Mouse (Mus musculus) 3134 (cell line): Measurements from ENCODE around the gene Fam19a4.
A peak's percentile ranks its signal among the peaks of the same experiment; 100 is the strongest.

ENCODE experiments used
- DNase-seq: peaks from one replicate; pipeline ENCODE4 v3.0.0-alpha.2; 2011; ENCODE audit warnings: low spot score; ENCODE audit not compliant: insufficient read length; ENCODE audit errors: extremely low read depth

The Fam19a4 gene

DNA sequence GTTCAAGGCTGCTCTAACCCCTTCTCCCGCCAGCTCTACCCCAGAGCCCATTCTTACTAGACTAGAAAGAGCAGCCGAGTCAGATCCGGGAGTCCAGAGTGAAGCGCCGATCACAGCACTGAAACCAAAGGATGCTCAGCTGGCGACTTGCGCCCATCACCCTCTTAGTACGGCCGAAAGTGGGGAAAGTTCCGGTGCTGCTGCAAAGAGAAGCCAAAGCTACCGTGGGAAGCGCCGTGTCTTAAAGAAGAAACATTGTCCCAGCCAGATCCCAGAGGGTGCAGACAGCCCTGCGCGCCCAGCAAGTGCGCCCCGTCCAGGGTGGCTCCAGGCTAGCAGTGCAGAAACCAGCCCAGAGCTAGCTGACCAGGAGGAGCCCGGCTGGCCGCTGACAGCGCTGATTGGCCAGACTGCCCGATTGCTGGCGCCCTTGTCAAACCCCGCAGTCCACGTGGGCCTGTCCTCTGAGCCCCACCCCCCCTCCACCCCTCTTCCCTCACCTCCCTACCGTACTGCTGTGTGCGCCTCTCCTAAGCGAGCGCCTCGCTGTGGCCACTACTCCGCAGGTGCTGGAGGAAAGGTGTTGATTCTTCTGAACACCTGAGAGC is at the start of gene Fam19a4:
TSS of gene Fam19a4 (minus strand) at position 340 of the 608 bp plus-strand sequence.
- DNase-seq: peak; percentile 3

DNA sequence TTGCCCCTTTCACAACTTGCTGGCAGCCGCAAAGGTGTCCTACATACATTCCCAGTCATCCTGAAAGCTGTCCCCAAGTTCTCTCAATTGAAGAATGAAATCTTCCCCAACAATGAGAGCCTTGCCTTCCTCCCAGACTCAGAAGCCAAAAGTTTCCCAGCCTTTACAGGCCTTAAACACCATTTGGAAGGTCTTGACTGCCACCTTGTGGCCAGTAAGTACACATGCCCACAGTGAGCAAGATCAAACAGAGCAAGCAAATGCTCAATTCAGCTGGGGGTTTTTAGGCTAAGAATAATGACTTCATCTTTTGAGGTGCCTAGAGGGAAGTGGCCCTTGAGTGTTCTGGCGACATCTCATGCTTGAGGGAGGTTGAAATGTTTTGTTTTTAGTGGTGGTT is 46.6 kb upstream of the Fam19a4 start:
- no peak for DNase-seq

DNA sequence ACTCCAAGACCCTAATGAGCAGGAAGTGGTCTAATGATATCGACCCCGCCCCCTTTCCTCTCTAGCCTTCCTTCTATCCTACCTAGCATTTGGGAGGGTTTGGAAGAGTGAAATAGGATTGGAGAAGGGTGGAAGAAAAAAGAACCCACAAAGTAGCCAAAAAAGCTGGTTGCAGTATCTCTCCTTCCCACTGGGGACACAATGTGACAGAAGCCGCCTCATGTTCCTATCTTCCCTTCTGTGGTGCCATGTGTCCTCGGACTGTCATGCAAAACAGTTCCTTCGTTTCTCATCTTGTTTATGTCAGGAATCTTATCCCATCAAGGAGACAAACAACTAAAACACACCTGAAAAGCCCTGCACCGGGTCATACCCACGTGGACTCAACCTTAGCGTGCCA is 45.9 kb upstream of the Fam19a4 start:
- DNase-seq: no peak

DNA sequence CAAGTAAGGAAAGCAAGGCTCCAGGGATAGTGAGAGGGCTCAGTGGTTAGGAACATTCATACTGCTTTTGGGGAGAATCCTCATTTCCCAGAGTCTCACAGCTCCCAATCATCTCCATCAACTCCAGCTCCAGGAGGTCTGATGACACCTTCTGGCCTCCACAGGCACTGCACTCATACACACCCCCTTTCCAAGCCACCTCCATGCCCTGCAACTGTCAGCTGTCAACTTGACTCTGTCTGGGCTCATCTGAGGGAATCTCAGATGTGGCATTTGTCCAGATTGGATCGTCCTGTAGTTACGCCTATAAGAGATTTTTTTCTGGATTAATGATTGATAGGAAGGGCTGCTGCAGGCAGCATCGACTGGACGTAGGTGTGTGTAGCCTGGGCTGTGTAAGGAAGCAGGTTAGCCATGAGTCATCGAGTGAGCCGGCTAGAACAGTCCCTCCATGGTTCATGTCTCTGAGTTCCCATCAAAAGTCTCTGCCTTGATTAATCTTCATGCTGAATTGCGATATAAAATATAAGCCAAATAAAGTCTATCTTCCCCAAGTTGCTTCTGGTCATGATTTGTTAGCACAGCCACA is 44.1 kb upstream of the Fam19a4 start:
- DNase-seq: no peak

DNA sequence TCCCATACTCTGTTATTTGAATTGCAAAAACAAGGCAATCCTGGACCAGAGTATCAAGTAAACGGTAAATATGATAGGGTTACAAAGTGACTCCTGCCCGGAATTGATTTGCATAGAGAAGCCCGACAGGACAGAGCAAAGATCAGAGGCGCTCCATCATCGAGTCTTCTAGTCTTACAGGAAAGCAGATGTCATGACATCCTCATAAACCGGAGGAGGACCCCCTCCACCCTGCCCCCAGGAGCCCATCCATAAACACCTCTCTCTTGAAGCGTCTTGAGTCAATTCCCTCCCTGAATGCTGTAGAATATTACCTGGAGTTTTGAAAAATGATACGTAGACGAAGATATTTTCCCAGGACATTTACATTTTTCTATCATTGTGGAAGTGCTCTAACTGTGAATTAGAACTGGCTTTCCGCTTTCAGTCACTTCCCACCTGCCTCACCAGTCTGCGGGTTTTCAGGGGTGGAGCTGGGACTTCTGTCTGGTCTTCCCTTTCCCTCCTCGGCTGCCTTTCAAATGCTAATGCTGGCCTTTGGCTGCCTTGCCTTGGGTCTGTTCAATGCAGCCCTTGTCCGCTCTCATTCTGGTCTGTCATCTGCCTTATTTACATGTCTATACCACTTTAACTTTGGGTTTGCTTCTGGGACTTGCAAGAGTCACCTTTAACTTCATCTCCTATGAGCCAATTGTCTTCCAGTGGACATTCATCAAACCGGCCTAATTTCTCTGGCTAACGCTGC is 41.9 kb upstream of the Fam19a4 start:
- DNase-seq: no peak

DNA sequence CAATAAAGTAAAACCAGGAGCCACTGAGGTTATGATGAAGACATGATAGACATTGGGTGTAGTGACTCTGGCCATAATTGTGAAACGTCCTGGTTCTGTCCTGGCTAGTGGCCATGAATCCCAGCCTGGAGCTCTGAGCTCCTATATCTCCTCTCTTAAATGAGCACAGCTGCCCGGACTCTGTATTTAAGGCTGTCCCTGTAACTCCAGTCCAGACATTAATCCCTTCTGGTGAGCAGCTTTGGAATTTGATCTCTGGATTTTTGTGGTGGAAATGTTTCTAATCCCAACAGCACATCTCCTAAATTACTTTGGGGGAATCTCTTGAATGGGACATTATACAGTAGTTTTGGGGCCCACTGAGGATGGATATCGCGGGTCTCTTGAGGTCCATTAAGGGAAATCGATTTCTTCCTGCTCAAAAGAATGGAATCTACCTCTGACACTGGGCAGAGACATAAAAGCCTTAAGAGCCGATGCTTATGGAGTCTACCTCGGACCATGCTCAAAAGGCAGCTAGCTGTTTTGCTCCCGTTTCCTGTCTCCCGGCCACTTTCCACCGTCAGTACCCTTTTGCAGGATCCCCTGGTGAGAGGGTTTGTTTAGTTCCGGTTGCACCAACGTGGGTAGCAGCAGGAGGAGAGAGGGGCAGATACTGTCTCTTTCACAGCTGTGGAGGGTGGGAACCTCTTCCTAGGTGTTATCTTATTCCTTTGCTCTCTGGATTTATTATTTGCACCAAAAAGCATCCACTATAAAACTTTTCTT is 41.2 kb upstream of the Fam19a4 start:
- DNase-seq: no peak

DNA sequence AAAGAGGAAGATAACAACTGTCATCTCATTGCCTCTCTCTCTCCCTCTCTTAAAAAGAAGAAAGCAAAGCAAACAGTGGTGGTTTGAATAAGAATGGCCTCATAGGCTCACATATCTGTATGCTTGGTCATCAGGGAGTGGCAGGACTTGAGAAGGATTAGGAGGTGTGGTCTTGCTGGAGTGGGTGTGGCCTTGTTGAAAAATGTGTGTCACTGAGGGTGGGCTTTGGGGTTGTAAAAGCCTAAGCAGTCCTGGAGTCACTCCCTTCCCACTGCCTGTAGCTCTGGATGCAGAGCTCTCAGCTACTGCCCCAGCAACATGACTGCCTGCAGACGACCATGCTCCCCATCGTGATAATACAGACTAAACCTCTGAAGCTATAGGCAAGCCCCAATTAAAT is 22.1 kb upstream of the Fam19a4 start:
- no peak for DNase-seq

DNA sequence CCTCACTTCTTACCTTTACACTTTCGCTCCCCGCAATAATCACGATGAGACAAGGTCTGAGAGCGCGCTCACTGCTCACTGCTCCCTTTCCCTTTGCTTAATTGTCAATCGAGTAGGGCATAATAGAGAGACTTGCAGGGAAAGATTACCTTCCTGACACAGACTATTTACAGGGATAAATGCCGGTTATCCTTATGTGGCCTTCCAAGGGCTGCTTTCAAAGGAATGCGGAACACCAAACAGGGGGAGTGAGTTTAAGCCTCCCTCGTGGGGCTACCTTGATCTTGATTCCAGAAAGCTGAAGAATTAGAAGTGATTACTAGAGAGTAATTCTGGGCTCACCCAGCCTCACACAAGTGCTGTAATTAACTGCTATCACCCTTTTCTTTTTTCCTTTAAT is 19.8 kb upstream of the Fam19a4 start:
- DNase-seq: no peak

DNA sequence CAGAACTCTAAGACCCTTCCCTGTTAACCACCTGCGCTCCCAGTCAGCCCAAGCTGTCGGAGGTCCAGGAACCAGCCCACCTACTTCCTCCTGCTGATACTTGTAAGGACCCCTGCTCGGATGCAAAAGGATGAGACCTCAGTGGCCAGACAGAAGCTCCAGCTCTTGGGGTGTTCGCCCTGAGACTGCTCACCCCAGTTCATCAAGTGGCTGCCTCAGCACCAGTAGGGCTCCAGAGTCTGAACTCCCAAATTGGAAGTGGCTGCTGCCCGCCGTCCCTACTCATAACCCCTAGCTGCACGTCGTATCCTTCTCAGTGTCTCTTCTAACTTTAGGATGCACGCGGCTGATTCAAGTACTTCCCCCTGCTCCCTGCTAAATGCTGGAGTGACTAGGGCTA is 614 bp downstream of the Fam19a4 start:
- no peak for DNase-seq

DNA sequence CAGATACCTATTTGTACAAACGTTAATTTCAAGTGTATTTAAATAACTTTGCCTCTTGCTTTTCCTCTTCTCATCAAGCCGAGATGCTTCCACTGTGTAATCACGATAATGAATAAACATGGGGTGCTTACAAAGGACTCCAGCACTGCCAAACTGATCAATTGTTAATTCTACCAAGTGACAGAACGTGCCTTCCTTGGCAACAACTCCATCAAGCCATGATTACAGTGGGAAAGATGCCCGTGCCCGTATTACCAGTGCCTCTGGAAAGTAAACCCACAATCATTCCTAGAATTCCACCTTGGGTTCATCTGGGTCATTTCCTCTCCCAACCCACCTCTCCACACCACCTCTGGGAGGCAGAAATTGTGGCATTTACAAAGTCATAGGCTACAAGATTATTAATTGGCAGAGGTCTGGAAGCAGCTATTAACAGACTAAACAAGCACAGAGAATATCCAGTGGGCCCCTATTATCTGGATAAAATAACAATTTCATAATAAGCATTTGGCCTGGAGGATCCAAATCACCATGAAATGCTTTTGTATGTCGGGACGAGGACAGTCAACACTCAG is 7.9 kb downstream of the Fam19a4 start:
- DNase-seq: no peak

DNA sequence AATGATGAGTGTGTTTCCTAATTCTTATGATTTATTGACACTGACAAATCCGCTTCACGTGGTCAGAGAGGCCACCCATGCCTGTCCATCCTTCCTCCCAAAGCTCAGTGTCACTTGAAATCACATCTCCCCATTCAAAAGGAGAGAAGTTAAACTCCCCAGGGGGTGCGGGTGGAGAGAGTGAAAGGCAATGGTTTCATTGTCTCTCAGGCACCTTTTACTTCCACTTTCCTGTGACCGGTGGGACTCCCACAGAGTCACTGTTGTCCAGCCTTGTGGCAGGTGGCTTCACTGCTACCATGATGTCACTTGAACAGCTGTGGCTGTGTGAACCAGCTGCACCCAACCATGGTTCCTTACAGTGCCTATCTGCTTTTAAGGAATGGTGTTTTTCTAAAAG is 11.8 kb downstream of the Fam19a4 start:
- no peak for DNase-seq

DNA sequence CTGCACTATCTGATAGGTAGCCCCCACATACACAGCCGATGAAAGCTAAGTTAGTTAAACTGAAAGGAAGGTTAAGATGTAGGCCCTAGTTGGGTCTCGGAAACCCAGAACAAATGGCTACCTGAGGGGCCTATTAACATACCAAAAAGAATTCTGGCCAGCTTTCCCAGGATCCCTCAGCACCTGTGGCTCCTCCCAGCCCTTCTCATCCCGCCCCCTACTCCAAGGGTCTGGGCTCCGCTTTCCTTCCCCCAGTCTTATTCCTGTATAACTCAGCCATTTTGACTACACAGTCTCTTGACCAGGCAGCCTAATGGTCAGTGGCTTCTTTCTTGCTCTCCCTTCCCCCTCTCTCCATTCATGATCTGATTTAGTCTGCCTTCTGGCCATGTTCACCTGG is 13.7 kb downstream of the Fam19a4 start:
- DNase-seq: no peak

DNA sequence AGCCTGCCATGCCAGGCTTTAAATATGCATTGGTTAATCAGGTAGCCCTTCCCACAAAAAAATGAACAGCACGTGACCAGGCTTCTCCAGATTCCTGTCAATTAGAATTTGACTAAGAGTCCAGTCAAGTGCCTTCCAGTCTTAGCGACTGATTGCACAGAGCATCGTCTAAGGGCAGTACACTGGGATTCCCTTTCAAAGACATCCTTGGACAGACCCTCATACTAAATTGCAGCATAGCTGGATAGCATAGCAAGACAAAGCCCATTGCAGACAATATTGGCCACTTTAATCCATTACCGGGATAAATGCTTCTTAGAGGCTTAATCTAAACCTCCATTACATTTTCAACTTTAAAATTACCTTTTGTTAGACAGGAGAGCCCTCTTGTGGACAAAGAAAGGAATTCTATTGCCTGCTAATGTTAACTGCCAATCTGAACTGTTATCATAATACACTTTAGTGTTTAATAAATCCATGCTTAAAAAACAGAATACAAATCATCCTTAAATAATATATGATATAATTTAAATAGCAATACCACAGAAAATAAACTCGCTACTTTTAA is 33.0 kb downstream of the Fam19a4 start:
- no peak for DNase-seq

DNA sequence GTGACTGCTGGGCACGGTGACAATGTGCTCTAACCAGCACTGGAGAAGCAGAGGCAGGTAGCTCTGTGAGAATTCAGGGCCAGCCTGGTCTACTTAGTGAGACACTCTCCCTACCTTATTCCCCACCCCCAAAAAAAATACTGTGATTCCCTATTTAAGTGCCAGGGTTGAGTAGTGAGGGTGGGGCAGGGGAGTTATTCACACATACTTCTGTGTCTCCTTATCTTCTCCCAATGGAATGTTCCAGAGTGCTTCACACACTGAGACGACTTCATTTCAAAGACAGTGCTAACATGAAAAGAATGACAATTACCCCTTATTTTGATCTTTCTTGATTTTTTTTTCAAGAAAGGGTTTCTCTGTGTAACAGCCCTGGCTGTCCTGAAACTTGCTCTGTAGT is 40.9 kb downstream of the Fam19a4 start:
- no peak for DNase-seq

DNA sequence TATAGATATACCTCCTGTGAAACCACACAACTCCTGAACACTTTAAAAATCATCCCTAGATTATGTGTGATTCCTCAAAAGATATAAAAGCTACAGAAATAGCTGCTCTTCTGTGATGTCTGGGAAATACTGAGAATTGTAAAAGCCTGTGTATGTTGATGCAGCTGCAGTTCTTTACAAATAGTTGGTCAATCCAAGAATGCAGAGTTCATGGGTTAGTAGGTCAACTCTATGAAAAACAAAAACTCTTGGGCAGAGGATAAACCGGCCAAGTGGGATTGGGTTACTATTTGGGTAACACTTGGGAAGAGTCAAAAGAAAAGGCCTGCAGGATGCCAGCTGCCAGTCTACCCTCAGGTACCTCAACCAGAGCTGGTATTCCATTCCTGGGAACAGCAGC is 43.5 kb downstream of the Fam19a4 start:
- DNase-seq: no peak

DNA sequence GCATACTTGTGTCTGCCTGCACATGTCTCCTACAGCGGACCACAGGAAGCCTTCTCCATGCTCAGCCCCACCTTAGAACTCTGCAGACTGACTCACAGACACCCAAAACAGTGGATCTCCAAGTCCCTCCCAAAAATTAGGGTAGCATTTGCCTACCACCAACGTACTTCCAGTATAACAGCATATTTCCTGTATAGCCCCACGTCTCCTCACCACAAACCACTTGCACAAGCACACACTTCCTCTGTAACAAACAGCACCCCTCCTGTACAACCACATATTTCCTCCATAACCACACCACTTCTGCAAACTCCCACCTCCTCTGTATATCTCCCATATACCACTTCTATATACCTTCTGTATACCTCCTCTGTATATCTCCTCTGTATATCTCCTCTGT is 44.2 kb downstream of the Fam19a4 start:
- DNase-seq: no peak

DNA sequence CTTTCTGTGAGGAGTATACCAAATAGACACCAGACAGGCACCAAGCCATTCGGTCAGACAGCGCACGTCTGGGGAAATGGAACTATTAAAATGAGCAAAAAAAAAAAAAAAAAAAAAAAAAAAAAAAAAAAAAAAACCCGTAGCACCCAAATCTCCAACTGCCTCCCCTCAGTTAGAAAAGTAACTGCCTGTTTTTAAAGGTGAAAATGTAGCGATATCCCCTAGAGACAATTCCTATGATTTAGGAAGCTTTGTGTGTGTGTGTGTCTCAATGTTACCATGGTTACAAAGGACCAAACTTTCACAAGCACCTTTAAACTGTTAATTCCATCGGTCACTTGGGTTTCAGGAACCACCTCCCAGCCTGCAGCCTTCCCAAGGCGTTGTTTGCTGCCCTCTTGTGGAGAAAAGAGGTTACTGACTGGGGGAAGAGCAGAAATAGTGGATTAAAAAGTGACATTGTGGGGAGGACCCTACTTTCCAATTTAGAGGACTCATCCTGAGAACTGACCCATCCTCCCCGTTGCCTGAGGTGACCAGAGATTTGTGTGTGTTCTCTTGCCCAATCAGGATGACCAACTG is 53.6 kb downstream of the Fam19a4 start:
- DNase-seq: peak; percentile 17

DNA sequence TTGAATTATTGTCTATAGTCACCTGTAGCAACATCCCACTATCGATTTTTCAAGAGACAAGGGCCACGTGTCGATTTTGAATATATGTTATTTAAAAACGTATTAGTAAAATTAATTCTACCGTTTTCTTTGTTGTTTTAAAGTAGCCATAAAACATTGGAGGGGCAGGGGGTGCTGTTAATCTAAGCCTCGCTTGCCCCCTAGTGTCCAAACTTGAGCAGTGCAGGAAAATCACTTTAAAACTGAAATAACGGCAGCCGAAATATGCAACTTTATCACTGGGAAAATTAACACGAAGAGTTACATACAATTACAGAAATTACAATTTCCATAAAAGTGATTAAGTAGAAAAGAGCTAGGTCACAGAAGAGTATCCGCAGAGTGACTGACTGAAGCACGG is 55.2 kb downstream of the Fam19a4 start:
- DNase-seq: no peak

DNA sequence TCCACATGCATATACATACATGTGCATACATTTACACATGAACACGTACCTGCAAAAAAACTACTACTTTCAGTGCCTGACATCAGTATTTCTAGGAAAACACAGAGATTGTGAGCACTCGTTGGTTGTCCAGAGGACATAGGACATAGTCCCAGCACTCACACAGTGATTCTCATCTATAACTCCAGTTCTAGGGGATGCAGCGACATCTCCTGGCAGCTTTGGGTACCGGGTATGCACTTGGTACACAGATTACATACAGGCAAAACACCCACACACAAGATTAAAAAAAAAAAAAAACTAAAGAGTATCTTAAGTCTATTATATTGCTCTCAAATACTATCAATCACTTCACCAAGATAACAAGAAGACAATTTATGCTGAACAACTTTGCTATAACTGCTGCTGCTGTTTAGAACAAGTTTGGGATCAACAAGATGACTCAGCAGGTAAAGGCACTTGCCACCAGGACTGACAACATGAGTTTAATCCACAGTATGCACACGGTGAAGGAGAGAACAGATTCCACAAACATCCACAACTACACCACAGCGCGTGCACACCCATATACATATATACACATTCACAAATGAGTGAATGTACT is 64.6 kb downstream of the Fam19a4 start:
- no peak for DNase-seq

DNA sequence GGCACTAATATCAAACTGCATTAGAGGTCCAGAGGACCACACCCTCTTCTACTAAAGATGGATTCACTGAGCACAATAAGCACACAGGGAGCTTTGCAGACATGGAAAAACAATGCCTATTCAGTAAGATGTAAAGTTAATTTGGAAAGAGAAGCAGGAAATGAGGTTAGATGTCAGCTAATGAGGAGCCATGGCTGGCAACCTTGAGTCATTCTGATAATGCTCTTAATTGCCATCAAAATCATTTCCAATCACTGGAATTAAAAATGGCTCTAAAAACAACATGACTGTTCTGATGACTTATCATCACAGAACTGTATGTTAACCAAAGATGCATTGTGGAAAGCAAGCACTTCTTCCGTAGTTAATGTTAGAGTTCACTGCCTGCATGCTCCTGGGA is 68.5 kb downstream of the Fam19a4 start:
- no peak for DNase-seq
